Mouse (Mus musculus): Measurements from ENCODE around the gene Cyth1.

Cyth1 gene

GRCm38 (mm10) chr11:118227650-118228049 lies 20.7 kb downstream of the Cyth1 start:
- in situ Hi-C loops (cut with MboI; ENCODE audit: low pct_unique_long_range_greater_than_20kb in 1 of 2, low sequenced_read_pairs in 2 of 2, unreplicated experiment in 1 of 2), result no loop called here

- in situ Hi-C loops (cut with MboI; ENCODE audit: low pct_unique_long_range_greater_than_20kb in 1 of 2, low sequenced_read_pairs in 2 of 2, unreplicated experiment in 1 of 2), result no loop called here
Observed at GRCm38 (mm10) chr11:118226850-118227249, 21.5 kb downstream of the Cyth1 start.

- in situ Hi-C loops (cut with MboI; ENCODE audit: low pct_unique_long_range_greater_than_20kb in 1 of 2, low sequenced_read_pairs in 2 of 2, unreplicated experiment in 1 of 2), result no loop called here
Observed at GRCm38 (mm10) chr11:118225862-118226261, 22.5 kb downstream of the Cyth1 start.

GRCm38 (mm10) chr11:118225056-118225836 lies 23.1 kb downstream of the Cyth1 start:
- in situ Hi-C loops (cut with MboI; ENCODE audit: low pct_unique_long_range_greater_than_20kb in 1 of 2, low sequenced_read_pairs in 2 of 2, unreplicated experiment in 1 of 2), result no loop called here

- in situ Hi-C loops (cut with MboI; ENCODE audit: low pct_unique_long_range_greater_than_20kb in 1 of 2, low sequenced_read_pairs in 2 of 2, unreplicated experiment in 1 of 2), result no loop called here
Observed at GRCm38 (mm10) chr11:118223416-118224067, 24.9 kb downstream of the Cyth1 start.

- in situ Hi-C loops (cut with MboI; ENCODE audit: low pct_unique_long_range_greater_than_20kb in 1 of 2, low sequenced_read_pairs in 2 of 2, unreplicated experiment in 1 of 2), result no loop called here
Observed at GRCm38 (mm10) chr11:118222917-118223316, 25.5 kb downstream of the Cyth1 start.

- in situ Hi-C loops (cut with MboI; ENCODE audit: low pct_unique_long_range_greater_than_20kb in 1 of 2, low sequenced_read_pairs in 2 of 2, unreplicated experiment in 1 of 2), result no loop called here
Observed at GRCm38 (mm10) chr11:118222351-118222885, 26.0 kb downstream of the Cyth1 start.

GRCm38 (mm10) chr11:118220561-118221262 lies 27.7 kb downstream of the Cyth1 start:
- in situ Hi-C loops (cut with MboI; ENCODE audit: low pct_unique_long_range_greater_than_20kb in 1 of 2, low sequenced_read_pairs in 2 of 2, unreplicated experiment in 1 of 2), result no loop called here

- in situ Hi-C loops (cut with MboI; ENCODE audit: low pct_unique_long_range_greater_than_20kb in 1 of 2, low sequenced_read_pairs in 2 of 2, unreplicated experiment in 1 of 2), result no loop called here
Observed at GRCm38 (mm10) chr11:118219066-118219465, 29.3 kb downstream of the Cyth1 start.

GRCm38 (mm10) chr11:118216468-118216867 lies 31.9 kb downstream of the Cyth1 start:
- in situ Hi-C loops (cut with MboI; ENCODE audit: low pct_unique_long_range_greater_than_20kb in 1 of 2, low sequenced_read_pairs in 2 of 2, unreplicated experiment in 1 of 2), result no loop called here

- in situ Hi-C loops (cut with MboI; ENCODE audit: low pct_unique_long_range_greater_than_20kb in 1 of 2, low sequenced_read_pairs in 2 of 2, unreplicated experiment in 1 of 2), result no loop called here
Observed at GRCm38 (mm10) chr11:118215928-118216458, 32.4 kb downstream of the Cyth1 start.

- in situ Hi-C loops (cut with MboI; ENCODE audit: low pct_unique_long_range_greater_than_20kb in 1 of 2, low sequenced_read_pairs in 2 of 2, unreplicated experiment in 1 of 2), result no loop called here
Observed at GRCm38 (mm10) chr11:118212636-118213112, 35.7 kb downstream of the Cyth1 start.

- in situ Hi-C loops (cut with MboI; ENCODE audit: low pct_unique_long_range_greater_than_20kb in 1 of 2, low sequenced_read_pairs in 2 of 2, unreplicated experiment in 1 of 2), result no loop called here
Observed at GRCm38 (mm10) chr11:118211749-118212635, 36.4 kb downstream of the Cyth1 start.

GRCm38 (mm10) chr11:118210962-118211361 lies 37.4 kb downstream of the Cyth1 start:
- in situ Hi-C loops (cut with MboI; ENCODE audit: low pct_unique_long_range_greater_than_20kb in 1 of 2, low sequenced_read_pairs in 2 of 2, unreplicated experiment in 1 of 2), result no loop called here

- in situ Hi-C loops (cut with MboI; ENCODE audit: low pct_unique_long_range_greater_than_20kb in 1 of 2, low sequenced_read_pairs in 2 of 2, unreplicated experiment in 1 of 2), result no loop called here
Observed at GRCm38 (mm10) chr11:118210116-118210515, 38.3 kb downstream of the Cyth1 start.

GRCm38 (mm10) chr11:118209376-118209775 lies 39.0 kb downstream of the Cyth1 start:
- in situ Hi-C loops (cut with MboI; ENCODE audit: low pct_unique_long_range_greater_than_20kb in 1 of 2, low sequenced_read_pairs in 2 of 2, unreplicated experiment in 1 of 2), result no loop called here

GRCm38 (mm10) chr11:118208672-118209272 lies 39.6 kb downstream of the Cyth1 start:
- in situ Hi-C loops (cut with MboI; ENCODE audit: low pct_unique_long_range_greater_than_20kb in 1 of 2, low sequenced_read_pairs in 2 of 2, unreplicated experiment in 1 of 2), result no loop called here

All from mouse embryonic stem cell (cell line).